Mouse (Mus musculus) heart, postnatal 10 days (tissue): Measurements from ENCODE around the gene Lhfpl2. TPM values are rescaled to one million over a fixed set of nuclear protein-coding genes. Genes with fewer than 3 reads are reported as not detected.

Source experiments
- DNase-seq, 2 experiments: peaks; one replicate each; pipeline ENCODE4 v3.0.0; 2021
- intact Hi-C: fragments of 180-260 bp; cut with DNase I; formaldehyde crosslinking; loops from one replicate; pipeline ENCODE4 v1.15.1; 2025
- total RNA-seq, 2 experiments: library from RNA; stranded (reverse); gene quantifications; 2 replicates each; pipeline ENCODE4 v1.2.3; 2021

Gene Lhfpl2
- total RNA-seq, 2 experiments from 2014 or later, result 23.5 to 38.5 TPM

DNA sequence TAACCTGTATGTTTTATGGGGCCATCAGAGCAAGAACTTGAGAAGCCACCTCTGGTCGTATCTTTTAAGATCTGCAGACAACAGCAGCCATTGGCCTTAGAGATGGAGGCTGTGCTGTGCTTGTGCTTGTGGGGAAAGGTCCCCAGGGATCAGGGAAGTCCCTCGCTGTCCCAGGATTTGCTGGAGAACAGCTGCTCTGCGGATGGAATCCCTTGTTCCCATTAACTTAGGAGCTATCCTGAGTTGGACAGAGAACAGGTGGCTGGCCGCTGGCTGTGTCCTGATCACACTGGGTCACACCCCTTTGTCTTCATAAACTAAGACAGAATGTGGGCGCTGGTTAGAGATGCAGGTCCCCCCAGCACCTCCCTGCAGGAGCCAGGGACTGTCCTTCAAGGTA is 110.7 kb downstream of the Lhfpl2 start:
- intact Hi-C loops, result no loop called here
- no peak for DNase-seq

DNA sequence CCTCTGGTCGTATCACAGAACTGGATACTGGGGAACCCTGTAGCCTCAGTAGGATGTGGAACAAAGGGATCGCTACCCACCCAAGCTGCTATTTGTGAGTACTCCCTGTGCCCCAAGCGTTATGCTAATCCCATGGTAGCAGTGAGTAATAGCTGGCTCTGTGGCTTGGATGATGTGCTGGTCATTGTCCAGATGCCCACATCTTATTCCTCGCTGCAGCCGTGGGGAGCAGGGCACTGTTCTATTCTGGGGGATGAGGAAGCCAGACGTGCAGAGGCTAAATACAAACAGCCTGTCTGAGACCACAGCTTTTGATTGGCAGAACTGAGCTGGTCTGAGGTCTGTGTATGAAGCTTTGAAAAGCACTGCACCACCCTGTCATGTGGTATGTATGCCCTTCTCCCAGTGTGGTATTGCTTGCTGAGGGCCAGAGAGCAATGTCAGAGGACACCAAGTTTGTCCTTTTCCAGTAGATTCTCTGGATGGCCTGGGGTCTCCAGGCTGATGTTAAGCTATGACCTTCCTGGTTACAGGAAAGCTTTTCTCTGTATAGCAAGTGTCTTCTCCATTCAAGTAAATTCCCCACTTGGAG is 111.8 kb downstream of the Lhfpl2 start:
- intact Hi-C loops, result no loop called here
- no peak for DNase-seq

GRCm38 (mm10) chr13:94171612-94172011 is 114.0 kb downstream of the Lhfpl2 start:
- intact Hi-C loops, result no loop called here
- DNase-seq, result no peak

DNA sequence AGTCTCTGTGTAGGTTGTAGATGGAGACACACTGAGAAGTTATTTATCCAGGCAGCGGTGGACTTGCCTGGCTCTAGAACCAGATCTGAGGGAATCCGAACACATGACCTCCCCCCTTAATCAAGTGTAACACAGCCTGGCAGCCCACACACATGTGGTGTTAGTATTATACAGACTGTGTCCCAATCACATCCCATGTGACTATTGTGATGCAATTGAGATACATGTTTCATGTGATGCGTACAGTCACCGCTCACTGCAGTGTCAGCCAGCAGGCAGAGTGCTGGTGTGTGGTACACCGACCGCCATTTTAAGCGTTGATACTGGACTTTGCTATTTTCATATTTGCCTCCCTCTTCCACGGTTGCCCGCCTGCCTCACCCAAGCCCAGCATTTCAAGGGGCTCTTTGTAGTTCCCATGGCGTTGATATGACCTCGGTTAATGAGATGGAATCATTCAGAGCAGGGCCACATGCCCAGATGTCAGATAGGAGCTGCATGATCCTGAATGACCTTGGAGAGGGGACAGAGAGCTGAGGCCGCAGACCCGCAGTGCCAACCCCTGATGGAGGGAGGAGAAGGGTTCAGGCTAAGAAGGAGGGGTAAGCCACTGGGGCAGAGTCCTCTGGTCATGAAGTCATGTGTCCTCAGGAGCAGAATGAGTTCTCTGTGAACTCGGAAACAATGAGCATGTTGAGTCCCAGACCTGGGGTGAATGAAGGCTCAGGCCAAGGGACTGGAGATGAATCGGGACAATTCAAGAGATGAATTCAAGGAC is 115.1 kb downstream of the Lhfpl2 start:
- intact Hi-C loops, result no loop called here

GRCm38 (mm10) chr13:94173633-94174576 is 116.3 kb downstream of the Lhfpl2 start:
- intact Hi-C loops, result no loop called here
- peak; percentile 62 to 68 for DNase-seq

More for the DNA sequence above, 115.1 kb downstream of the Lhfpl2 start:
- no peak for DNase-seq

DNA sequence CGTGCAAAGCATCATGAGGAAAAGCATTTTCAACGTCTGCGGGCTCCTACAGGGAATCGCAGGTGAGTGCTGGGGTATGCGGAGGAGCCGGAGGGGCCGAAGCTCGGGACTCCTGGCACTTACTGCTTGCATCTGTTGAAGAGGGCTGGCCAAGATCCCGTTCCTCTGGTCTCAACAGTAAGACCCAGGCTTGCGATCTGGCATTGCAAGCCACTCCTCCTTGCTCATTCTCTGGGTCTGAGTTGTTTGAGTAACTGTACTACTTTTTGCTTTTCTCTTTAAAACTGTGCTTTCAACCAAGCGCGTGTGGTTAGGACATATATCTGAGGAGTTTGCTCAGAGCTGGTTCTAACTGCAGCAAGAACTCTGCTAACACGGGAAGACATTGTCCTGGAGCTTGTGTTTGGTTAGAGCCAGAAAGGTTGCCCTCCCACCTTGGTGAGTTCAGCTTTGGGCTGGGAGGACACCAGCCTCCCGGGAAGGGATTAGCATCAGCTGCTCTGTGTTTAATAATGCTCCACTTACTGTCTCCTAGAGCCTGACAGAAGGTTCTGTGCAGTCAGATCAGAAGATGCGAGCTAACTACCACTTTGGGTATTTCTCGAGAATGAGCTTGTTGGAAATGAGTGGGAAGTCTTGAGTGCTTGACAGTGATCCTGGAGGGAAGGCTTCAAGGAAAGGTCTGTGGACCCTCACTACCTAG is 117.1 kb downstream of the Lhfpl2 start:
- intact Hi-C loops, result no loop called here
- DNase-seq, result no peak

DNA sequence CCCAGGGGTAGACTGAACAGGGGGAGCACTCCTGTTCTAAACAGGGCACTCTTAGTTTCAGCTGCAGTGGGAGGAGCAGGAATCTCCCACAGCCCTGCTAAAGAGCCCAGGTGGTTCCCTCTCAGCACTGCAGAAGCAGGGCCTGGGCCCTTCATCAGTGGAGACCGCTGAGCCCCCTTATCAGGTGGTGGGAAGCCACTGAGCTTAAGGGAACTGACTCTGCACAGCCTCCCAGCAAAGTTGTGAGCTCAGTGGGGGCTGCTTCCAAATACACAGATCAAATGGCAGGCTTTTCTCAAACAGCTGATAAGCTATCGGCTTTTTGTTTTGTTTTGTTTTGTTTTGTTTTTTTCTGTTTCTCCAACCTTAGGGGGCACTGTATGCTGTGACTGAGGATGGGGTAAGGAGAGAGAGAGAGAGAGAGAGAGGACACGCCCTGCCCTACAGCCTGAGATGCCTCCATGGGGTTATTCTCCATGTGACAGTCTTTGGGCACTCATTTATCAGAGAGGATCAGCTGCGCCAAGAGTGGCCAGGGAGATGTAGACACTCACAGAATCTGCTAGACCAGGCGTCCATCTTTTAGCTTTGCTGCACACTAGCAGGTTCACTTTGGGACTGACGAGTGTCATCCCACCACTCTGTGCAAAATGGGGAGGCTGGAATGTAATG is 117.9 kb downstream of the Lhfpl2 start:
- intact Hi-C loops, result loop anchor here (2.0 kb wide), 1 partner anchor 21 kb away; no protein-coding TSS in a partner anchor
- no peak for DNase-seq

DNA sequence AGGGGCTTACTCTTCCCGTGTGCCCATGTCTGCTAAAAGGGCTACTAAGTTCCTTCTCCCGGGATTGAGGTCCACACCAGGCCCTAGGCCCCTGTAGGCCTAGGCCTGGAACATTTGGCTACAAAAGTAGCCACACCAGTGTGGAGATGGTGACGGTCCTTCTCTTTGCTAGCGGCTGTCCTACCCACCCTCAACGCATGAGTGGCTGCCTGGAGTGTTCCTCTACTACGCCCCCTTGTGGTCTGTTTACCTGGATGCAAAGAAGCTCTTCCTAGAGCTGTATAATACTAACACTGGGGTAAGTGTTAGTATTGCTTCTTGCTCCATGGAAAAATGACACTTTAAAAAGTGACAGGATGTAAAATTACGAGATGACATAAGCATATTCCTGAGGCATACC is 119.6 kb downstream of the Lhfpl2 start:
- DNase-seq, result peak in 1 of 2 experiments; percentile 59
- intact Hi-C loops, result loop anchor here (2.0 kb wide), 1 partner anchor 20 kb away; no protein-coding TSS in a partner anchor

DNA sequence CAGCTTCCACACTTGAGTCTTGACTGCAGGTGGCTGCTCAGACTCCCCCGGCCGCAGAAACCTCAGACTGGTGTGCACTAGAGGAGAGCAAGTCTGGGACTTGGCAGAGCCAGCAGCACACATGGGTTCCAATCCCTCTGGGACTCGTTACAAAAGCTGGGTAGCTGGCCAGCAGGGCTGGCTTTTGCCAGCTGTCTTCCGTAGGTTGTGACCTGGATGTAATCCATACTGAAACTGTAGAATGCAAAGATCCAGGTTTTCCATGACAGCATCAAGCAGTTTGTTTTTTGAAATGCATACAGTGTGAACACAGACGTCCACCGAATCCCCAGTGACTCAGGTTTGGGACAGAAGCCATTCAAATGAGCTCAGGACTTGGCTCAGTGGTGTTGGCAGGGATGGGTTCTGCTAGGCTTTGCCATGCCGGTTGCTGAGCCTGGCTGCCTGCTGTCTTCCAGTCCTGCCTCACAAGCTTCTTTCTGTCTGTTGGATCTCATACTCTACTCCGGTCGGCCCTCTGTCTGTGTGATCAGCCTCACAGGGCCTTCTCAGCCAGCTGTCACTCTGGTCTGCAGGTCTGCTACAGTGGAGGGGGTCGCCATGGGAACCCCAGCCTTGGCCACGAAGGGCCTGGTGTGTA is 120.9 kb downstream of the Lhfpl2 start:
- intact Hi-C loops, result no loop called here
- peak; percentile 78 to 79 for DNase-seq

GRCm38 (mm10) chr13:94180477-94181420 is 123.2 kb downstream of the Lhfpl2 start:
- DNase-seq, result peak in 1 of 2 experiments; percentile 52
- intact Hi-C loops, result no loop called here

GRCm38 (mm10) chr13:94182026-94182425 is 124.4 kb downstream of the Lhfpl2 start:
- intact Hi-C loops, result no loop called here
- DNase-seq, result no peak

DNA sequence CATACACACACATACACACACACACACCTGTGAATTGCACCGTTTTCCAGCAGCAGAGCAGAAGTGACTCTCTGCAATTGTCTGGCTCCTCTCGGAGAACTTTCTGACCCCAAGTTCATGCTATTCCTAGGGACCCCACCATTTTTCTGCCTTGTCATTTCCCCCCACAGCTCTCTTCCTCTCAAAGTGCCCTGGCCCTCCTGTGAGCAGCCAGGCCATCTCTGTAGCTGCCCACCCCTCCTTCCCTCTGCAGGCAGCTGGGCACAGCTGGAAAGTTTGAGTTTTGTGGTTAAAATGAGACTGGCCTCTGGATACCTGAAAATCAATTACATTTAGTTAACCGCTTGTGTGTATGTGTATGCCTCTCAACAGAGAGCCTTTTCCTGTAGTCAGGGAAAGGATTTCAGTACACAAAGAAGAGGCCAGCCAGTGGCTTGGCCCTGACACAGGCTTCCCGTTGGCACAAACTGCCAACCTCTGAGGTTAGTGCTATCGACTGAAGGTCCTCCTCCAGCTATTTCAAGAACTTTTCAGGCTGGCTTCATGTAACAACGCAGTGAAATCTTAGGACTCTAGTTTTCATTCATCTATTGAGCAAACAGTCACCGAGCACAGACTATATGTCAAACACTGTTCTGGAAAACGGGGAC is 125.9 kb downstream of the Lhfpl2 start:
- DNase-seq, result no peak
- intact Hi-C loops, result no loop called here

DNA sequence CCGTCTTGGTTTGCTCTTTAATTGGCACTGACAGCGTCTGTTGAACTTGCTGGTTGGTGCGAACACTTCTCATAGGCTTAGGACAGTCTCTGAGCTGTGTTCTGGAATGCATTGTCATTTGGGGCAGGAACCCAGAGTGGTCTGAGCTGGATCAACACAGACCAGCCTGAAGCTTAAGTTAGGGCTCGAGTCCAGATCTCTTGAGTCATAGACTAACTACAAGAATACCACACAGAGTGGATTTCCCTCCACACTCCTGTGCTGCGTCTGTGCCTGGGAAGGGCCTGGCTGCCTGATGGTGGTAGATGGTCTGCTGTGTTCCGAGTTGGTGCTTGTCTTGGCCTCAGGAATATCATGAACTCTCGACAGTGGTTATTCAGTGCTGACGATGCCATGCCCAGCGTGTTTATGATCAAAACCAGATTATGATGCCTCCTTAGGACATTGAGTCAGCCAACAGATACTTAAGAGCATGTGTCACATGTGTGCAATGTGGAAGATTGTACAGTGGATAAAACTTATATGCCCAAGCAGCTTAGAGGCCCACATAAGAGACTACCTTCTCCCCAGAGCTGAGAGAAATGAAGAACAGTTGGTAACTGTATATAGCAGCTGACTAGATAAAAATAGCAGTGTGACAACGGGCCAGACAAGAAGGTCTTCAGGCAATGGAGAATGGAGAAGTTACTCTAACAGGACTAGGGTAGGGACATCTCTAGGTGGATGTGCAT is 127.3 kb downstream of the Lhfpl2 start:
- DNase-seq, result no peak
- intact Hi-C loops, result no loop called here

- intact Hi-C loops, result no loop called here
- no peak for DNase-seq
These were observed 128.0 kb downstream of the Lhfpl2 start for GRCm38 (mm10) chr13:94185631-94186030.

DNA sequence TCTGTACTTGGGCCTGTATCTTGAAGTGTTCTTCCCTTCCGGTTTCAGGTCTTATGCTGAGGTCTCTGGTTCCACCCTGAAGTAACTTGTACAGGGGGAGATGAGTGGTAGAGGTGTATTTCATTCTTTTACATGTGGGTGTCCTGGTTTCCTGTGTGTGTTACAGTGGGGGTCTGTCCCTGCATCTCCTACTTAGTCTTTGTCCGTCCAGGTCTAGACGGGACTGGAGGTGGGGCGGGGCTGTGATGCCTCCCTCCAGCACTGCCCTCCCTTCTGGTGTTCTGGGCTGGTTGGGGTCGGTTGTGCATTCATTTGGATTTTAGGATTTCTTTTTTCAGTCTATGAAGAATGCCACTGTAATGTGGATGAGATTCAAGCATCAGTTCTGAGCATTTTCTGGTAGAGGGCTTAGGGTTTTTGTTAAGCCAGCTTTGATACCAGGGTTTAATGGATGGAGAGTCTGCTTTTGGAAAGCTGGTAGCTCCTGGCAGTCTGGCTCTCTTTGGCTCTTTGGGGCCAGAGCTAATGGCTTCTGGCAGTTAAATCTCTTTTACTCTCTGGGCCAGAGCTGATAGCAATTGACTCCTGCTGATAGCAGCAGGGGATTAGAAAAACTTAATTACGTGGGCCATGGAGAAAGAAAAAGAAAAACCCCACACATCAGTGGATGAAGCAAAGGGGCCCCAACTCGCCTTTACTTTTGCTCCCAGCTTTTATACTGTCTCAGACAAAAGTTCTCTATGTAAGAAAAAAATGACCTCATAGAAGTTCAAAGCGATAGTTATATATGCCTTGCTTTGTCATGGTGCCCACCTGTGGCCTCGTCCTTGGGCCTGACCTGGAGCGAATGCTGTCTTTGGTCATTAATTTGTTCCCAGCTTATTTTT is 130.8 kb downstream of the Lhfpl2 start:
- no peak for DNase-seq

DNA sequence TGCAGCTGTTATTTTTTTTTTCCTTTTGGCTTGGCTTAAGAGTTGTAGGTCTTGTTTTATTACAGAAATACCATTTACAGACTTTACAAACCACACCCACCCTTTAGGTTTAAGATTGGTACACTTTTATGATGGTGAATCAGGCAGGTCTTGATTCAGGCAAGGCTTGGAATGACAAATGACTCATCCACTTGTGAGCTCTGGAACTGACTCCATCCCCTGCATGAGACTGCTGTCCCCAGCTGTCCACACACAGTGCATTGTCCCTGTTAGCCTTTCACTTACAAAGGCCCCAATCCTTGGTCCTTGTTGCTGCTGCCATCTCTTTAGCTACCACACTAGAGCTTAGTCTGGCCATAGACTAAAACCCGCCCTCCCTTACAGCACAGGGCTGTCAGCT is 132.8 kb downstream of the Lhfpl2 start:
- intact Hi-C loops, result loop anchor here (5.0 kb wide), 1 partner anchor 52 kb away; no protein-coding TSS in a partner anchor
- no peak for DNase-seq

More for the DNA sequence above, 130.8 kb downstream of the Lhfpl2 start:
- intact Hi-C loops, result no loop called here
